Mouse (Mus musculus) megakaryocyte, embryonic 14.5 days (primary cell): ENCODE results near the gene Rab3il1.

ENCODE experiments used
- FLI1 ChIP-seq: IDR thresholded peaks from 2 replicates; pipeline ENCODE4 v1.6.1; 2012; ENCODE audit warnings: low read length, inconsistent platforms, mixed read lengths
- GATA1 ChIP-seq: IDR thresholded peaks from 3 replicates; pipeline ENCODE4 v1.6.1; 2012; ENCODE audit warnings: mixed read lengths, low read length, inconsistent platforms, borderline replicate concordance

GRCm38 (mm10) chr19:10060783-10061590 is 59.5 kb downstream of the Rab3il1 start:
- 0 out of 3 replicates have a peak, but pooled peaks have one; percentile 30 for TF ChIP-seq GATA1
- TF ChIP-seq FLI1: no peak
